Mouse (Mus musculus) lung, postnatal 0 days (tissue): Measurements from ENCODE around the gene Exosc5.

Source experiments
- CTCF ChIP-seq: IDR thresholded peaks from 2 replicates; pipeline ENCODE4 v1.5.1; 2016; ENCODE audit warnings: antibody characterized with exemption, mild to moderate bottlenecking
- EP300 ChIP-seq: IDR thresholded peaks from 2 replicates; pipeline ENCODE4 v1.6.1; 2016; ENCODE audit warnings: antibody characterized with exemption, mild to moderate bottlenecking, control low read depth

GRCm38 (mm10) chr7:25706578-25707170, 47.7 kb downstream of the Exosc5 start:
- TF ChIP-seq CTCF (no peak), EP300 (no peak)
